Mouse (Mus musculus): ENCODE results near the gene Evi5l. TPM values are rescaled to one million over a fixed set of nuclear protein-coding genes. Genes with fewer than 3 reads are reported as not detected.

Gene Evi5l
- polyA plus RNA-seq, 1 experiment from 2014 or later = 82.7 TPM

DNA sequence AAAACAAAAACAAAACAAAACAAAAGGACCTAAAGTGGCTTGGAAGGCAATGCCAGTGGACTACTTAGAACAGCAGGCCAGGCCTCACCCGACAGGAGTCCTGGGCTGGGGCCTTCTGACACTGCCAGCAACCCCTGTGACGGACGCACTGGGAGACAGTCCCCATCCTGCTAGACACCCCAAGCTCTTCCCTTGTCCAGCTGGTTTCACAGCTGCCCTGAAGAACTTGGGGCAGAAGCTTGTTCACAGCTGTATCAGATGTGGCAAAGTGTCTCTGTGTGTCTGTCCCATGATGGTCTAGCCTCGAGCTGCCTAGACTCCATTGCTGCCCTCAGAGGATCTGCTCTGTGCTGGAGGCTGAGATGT, 93.4 kb downstream of the Evi5l start:
- Histone ChIP-seq H3K4me1 (replicated peaks) (peaks cover 37% of the 10 kb centered on the region), H3K27ac (replicated peaks) (peak overlapping the region; percentile 97), H3K9ac (peak overlapping the region; percentile 89), H3K9me3 (no peaks in the 10 kb centered on the region), H3K36me3 (peaks cover 75% of the 10 kb centered on the region), H3K27me3 (no peaks in the 10 kb centered on the region), H3K4me3 (no peak overlapping the region), H3K4me2 (peak overlapping the region; percentile 72; the same call in 1 of the 2 replicates)
- ATAC-seq (ENCODE audit: low read depth) = no peak
- WGBS = 85% methylated on average over 4 of the region's 4 CpGs

Other genes starting within 250 kb of the Evi5l start
- gene Cd209b, start 239.7 kb upstream of the Evi5l start, polyA plus RNA-seq (2015; fragmentation: Nextera tagmentation; extraction: Ambion mirVana) = not detected in 2 replicates
- gene Cd209c, start 211.8 kb upstream of the Evi5l start, polyA plus RNA-seq (2015; fragmentation: Nextera tagmentation; extraction: Ambion mirVana) = 0.39 TPM in 2 replicates
- gene Cd209f, start 60.7 kb upstream of the Evi5l start, polyA plus RNA-seq (2015; fragmentation: Nextera tagmentation; extraction: Ambion mirVana) = not detected in 2 replicates
- not detected in 2 replicates for gene Cd209g, start 32.5 kb upstream of the Evi5l start, polyA plus RNA-seq (2015; fragmentation: Nextera tagmentation; extraction: Ambion mirVana)
- 41.1 and 49.7 TPM in 2 replicates for gene Prr36, start 50.9 kb downstream of the Evi5l start, polyA plus RNA-seq (2015; fragmentation: Nextera tagmentation; extraction: Ambion mirVana)
- 0.25 TPM in 1 of 2 replicates, not detected in the other for gene Lrrc8e, start 60.3 kb downstream of the Evi5l start, polyA plus RNA-seq (2015; fragmentation: Nextera tagmentation; extraction: Ambion mirVana)
- gene Map2k7, start 72.2 kb downstream of the Evi5l start, polyA plus RNA-seq (2015; fragmentation: Nextera tagmentation; extraction: Ambion mirVana) = 36.9 and 38.9 TPM in 2 replicates
- gene Gm49320, start 72.3 kb downstream of the Evi5l start, polyA plus RNA-seq (2015; fragmentation: Nextera tagmentation; extraction: Ambion mirVana) = 1.6 and 1.9 TPM in 2 replicates
- gene Tgfbr3l, start 81.6 kb downstream of the Evi5l start, polyA plus RNA-seq (2015; fragmentation: Nextera tagmentation; extraction: Ambion mirVana) = 3.3 and 7.0 TPM in 2 replicates
- 58.5 and 59.0 TPM in 2 replicates for gene Snapc2, start 86.5 kb downstream of the Evi5l start, polyA plus RNA-seq (2015; fragmentation: Nextera tagmentation; extraction: Ambion mirVana)
- 276 and 301 TPM in 2 replicates for gene Ctxn1, start 92.7 kb downstream of the Evi5l start, polyA plus RNA-seq (2015; fragmentation: Nextera tagmentation; extraction: Ambion mirVana)
- gene Timm44, start 109.3 kb downstream of the Evi5l start, polyA plus RNA-seq (2015; fragmentation: Nextera tagmentation; extraction: Ambion mirVana) = 38.3 and 39.3 TPM in 2 replicates
- 20.7 and 21.3 TPM in 2 replicates for gene Ccl25, start 158.6 kb downstream of the Evi5l start, polyA plus RNA-seq (2015; fragmentation: Nextera tagmentation; extraction: Ambion mirVana)
- 119 and 139 TPM in 2 replicates for gene Elavl1, start 158.8 kb downstream of the Evi5l start, polyA plus RNA-seq (2015; fragmentation: Nextera tagmentation; extraction: Ambion mirVana)

Data from neural tube, embryonic 13.5 days (tissue).